Mouse (Mus musculus) adrenal gland, adult 8-10 months (tissue): ENCODE results near the gene Hspa4. TPM values are rescaled to one million over a fixed set of nuclear protein-coding genes. Genes with fewer than 3 reads are reported as not detected.

Experiments
- DNase-seq: peaks from one replicate; pipeline ENCODE4 v3.0.0; 2022
- total RNA-seq, 4 experiments: library from RNA; stranded (reverse); gene quantifications; 2 replicates each; pipeline ENCODE4 v1.2.4; 2022

Hspa4 gene
- total RNA-seq, 4 experiments from 2014 or later = 164 to 203 (median 190) TPM

DNA sequence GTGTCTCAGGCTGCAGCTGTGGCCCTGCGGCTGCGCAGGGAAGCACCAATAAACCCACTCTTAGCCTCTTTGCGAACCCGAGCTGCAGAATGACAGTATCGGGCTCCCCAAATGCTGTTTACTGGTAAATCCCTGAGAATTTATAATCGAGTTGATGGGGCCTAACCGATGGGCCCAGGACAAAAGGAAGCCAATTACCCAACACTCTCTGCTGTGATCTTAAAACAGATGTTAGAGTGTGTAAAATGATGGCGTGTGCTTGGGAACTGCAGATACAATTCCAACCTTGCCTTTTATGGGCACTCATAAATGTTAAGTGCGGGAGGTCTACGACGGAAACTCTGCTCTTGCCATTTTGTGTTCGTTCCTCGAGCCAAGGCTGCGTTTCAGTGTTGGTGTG, 49.5 kb downstream of the Hspa4 start:
- DNase-seq = no peak

DNA sequence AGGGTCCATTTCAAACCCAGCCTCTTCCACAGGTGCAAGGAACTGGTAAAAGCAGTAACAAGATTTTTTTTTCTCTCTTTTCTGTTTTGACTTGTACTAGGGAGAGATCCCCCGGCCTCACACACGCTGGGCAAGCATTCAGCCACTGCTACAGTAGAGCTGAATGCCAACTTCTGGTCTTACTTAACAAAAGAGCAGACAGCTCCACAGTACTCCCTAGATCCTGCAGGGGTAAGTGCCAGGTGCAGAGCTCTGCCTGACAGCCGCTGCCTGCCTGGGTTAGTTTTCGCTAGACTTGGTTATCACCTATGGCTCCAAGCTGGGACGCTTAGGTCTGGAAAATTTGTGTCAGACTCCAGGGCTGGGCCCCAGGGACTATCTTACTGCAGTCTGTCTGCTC, 50.6 kb downstream of the Hspa4 start:
- no peak for DNase-seq

DNA sequence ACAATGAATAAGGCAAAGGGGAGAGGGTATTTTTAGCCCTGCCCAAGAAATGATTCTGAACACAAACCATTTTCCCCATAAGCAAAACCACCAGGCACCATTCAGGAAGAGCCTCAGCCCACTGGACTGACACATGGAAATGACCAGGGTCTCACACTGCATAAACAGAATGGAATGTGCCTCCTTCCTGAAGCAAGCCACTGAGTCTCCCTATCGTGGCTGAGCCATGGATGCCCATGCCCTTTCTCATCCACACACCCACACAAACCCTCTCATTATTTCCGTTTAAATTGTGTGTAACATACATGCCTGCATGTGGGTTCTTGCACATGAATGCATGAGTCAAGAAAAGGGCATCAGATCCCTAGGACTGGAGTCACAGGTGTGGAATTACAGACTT, 54.7 kb downstream of the Hspa4 start:
- DNase-seq = no peak

- DNase-seq = no peak
Observed at GRCm38 (mm10) chr11:53243199-53243598, 57.1 kb downstream of the Hspa4 start.

GRCm38 (mm10) chr11:53233590-53233989, 66.7 kb downstream of the Hspa4 start:
- DNase-seq = no peak

- DNase-seq = no peak
Observed at GRCm38 (mm10) chr11:53231836-53232235, 68.4 kb downstream of the Hspa4 start.

GRCm38 (mm10) chr11:53229011-53229410, 71.2 kb downstream of the Hspa4 start:
- no peak for DNase-seq

GRCm38 (mm10) chr11:53210876-53211275, 89.4 kb downstream of the Hspa4 start:
- no peak for DNase-seq

Other genes with a start within 250 kb of the Hspa4 start
- 10 to 100 TPM; 10.7 to 14.9 (median 12.4) TPM for gene Zcchc10, start 24.2 kb upstream of the Hspa4 start, total RNA-seq
- gene Aff4, start 50.4 kb upstream of the Hspa4 start, total RNA-seq = 100 to 1,000 TPM; 141 to 221 (median 184) TPM
- gene Leap2, start 122.7 kb upstream of the Hspa4 start, total RNA-seq = not detected
- gene Uqcrq, start 130.4 kb upstream of the Hspa4 start, total RNA-seq = 100 to 1,000 TPM; 496 to 883 (median 741) TPM
- 1 to 10 TPM in 2 of 4 experiments, under 1 TPM in 2; 0.37 to 2.9 (median 0.99) TPM for gene Gdf9, start 130.6 kb upstream of the Hspa4 start, total RNA-seq
- gene Gm10447, start 156.7 kb upstream of the Hspa4 start, total RNA-seq = under 1 TPM in 3 of 4 experiments, not detected in 1; 0.21 to 0.59 (median 0.48) TPM
- 1 to 10 TPM; 2.6 to 10.0 (median 7.4) TPM for gene Shroom1, start 156.7 kb upstream of the Hspa4 start, total RNA-seq
- gene Gm9837, start 170.0 kb upstream of the Hspa4 start, total RNA-seq = not detected
- not detected for gene Gm9945, start 179.7 kb upstream of the Hspa4 start, total RNA-seq
- 1 to 10 TPM in 1 of 4 experiments, under 1 TPM in 3; 0.32 to 1.0 (median 0.71) TPM for gene Sowaha, start 179.8 kb upstream of the Hspa4 start, total RNA-seq
- gene Sept8, start 218.8 kb upstream of the Hspa4 start, total RNA-seq = 10 to 100 TPM; 37.0 to 51.7 (median 42.1) TPM